Mouse (Mus musculus): Measurements from ENCODE around the gene Oip5. TPM values are rescaled to one million over a fixed set of nuclear protein-coding genes. Genes with fewer than 3 reads are reported as not detected.
A peak's percentile ranks its signal among the peaks of the same experiment; 100 is the strongest.
"Not testable (repeated sequence)": the region's sequence is repeated elsewhere in the genome, so short reads cannot be mapped to it uniquely, and the experiment has no call there.

The Oip5 gene
- 34.9 and 36.7 TPM in 2 replicates for polyA plus RNA-seq (2014; fragmentation: Nextera tagmentation; extraction: Ambion mirVana)

DNA sequence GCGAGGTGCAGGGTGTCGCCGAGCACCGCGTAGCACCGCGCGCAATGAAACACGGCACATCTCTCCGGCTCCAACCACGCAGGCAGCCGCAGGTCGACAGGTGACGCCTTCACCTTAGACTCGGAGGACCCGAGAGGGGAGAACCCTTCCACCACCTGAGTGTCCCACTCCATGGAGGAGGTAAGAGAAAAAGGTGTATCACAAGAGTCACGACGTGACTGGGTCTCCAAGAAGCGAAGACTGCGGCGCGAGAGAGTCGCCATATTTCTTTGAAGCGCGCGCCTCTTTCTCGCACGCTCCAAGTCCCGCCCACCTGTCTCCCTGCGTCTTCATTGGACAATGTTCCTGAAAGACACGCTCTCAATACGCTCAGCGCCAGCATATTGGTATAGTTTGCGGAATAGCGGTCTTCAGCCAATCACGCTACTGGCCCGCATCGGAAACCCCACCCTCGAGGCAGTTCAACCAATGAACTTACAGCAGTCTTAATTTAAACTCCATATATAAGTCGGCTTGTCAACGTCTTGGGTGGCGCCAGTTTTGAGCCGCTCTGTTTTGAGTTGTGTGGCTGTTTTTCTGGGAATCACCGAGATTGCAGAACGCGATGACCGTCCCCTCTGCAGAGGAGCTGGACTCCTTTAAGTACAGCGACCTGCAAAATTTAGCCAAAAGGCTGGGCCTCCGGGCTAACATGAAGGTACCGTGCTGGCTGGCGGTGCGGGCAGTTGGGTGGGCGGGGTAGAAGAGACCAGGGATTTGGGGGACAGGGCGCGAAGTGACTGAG, at the start of gene Oip5, which contains the start of gene Nusap1:
Oip5 (minus strand) TSS at position 271 of the 784 bp plus-strand sequence.
Nusap1 (plus strand) TSS at position 100 of the 784 bp plus-strand sequence.
- Histone ChIP-seq H3K27ac (ENCODE audit: low read depth, low read length) (peak within 1 kb of the TSS; percentile 57), H3K4me2 (ENCODE audit: low read depth, low read length, severe bottlenecking) (peak within 1 kb of the TSS; percentile 68), H3K9ac (ENCODE audit: low read length) (peak within 1 kb of the TSS; percentile 79), H3K9me3 (ENCODE audit: control insufficient read depth, low read length) (no peaks in the 10 kb centered on the region), H3K4me1 (replicated peaks; ENCODE audit: control insufficient read depth, insufficient read depth, low read length) (peaks cover 7% of the 10 kb centered on the region; the same call in 1 of the 2 replicates), H3K27me3 (ENCODE audit: control insufficient read depth, insufficient read depth, low read length) (no peaks in the 10 kb centered on the region), H3K36me3 (ENCODE audit: control insufficient read depth, insufficient read depth, low read length) (no peaks in the 10 kb centered on the region), H3K4me3 (ENCODE audit: low read depth, low read length) (peak within 1 kb of the TSS; percentile 85)
- peak; percentile 94 for DNase-seq (ENCODE audit: low spot score)
- ATAC-seq (replicated peaks; ENCODE audit: low FRiP score): peak; percentile 99
- under 1% methylated on average over 55 of the region's 55 CpGs for WGBS

- H3K4me2 ChIP-seq (ENCODE audit: low read depth, low read length, severe bottlenecking); H3K9me3 ChIP-seq (ENCODE audit: control insufficient read depth, low read length); H3K27ac ChIP-seq (ENCODE audit: low read depth, low read length); H3K27me3 ChIP-seq (ENCODE audit: control insufficient read depth, insufficient read depth, low read length); H3K4me1 ChIP-seq (replicated peaks; ENCODE audit: control insufficient read depth, insufficient read depth, low read length); ATAC-seq (replicated peaks; ENCODE audit: low FRiP score); H3K4me3 ChIP-seq (ENCODE audit: low read depth, low read length); DNase-seq (ENCODE audit: low spot score); H3K36me3 ChIP-seq (ENCODE audit: control insufficient read depth, insufficient read depth, low read length); H3K9ac ChIP-seq (ENCODE audit: low read length): not testable (repeated sequence)
- WGBS: 74% methylated on average over 20 of the region's 23 CpGs
These were observed 47.5 kb upstream of the Oip5 start for GRCm38 (mm10) chr2:119665744-119666143.

DNA sequence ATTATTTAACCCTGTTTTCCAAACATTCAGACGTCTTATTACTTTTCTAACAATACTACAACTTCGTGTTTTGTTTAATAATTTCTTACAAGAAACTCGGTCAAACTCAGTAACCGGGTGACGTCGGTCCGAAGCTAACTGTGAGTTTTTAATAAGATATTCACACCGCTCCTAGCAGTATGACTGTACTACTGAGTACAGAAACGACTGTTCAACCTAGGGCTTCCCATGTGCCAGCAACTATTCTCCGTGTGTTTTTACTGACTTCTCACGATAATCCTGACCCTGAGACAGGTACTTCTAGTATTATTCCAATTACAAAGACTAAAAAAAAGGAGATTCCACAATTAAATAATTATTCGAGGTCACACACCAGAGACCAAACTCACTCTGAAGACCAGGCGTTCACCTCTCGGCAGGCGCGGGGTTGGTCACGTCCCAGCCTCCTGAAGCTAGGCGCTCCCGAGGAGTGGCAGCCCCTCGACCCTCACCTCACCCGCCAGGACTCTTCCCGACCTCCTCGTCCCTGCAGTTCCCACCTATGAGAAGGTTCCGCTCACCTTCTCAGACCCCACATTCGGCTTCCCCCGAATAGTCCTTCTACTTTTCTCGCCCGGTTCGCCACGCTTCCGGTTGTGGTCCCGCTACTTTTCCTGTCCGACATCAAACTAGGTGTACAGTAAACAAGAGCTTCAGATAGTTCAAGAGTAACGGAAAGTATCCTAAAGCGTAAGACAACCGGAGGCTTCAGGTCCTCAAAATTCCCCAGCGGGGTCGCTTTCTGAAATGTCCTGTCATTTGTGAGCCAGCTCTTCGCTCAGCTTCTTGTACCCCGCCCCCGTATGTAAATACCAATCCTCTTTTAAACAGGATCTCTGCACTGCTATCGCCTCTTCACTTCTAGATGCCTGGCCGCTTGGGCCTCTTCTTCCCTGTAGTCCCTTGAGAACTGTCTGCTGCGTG, 44.2 kb upstream of the Oip5 start, which contains the start of gene Ndufaf1:
Ndufaf1 (minus strand) TSS at position 608 of the 963 bp plus-strand sequence.
- ATAC-seq (replicated peaks; ENCODE audit: low FRiP score) (peak; percentile 61), DNase-seq (ENCODE audit: low spot score) (peak; percentile 80)
- Histone ChIP-seq H3K9ac (ENCODE audit: low read length) (peak within 1 kb of the TSS; percentile 68), H3K4me3 (ENCODE audit: low read depth, low read length) (peak within 1 kb of the TSS; percentile 57), H3K4me2 (ENCODE audit: low read depth, low read length, severe bottlenecking) (peak within 1 kb of the TSS; percentile 61), H3K9me3 (ENCODE audit: control insufficient read depth, low read length) (no peaks in the 10 kb centered on the region), H3K4me1 (replicated peaks; ENCODE audit: control insufficient read depth, insufficient read depth, low read length) (no peaks in the 10 kb centered on the region; the same call in 1 of the 2 replicates), H3K27me3 (ENCODE audit: control insufficient read depth, insufficient read depth, low read length) (no peaks in the 10 kb centered on the region), H3K27ac (ENCODE audit: low read depth, low read length) (no peak within 1 kb of the TSS), H3K36me3 (ENCODE audit: control insufficient read depth, insufficient read depth, low read length) (no peaks in the 10 kb centered on the region)
- 2% methylated on average over 44 of the region's 44 CpGs for WGBS

GRCm38 (mm10) chr2:119644254-119644653, 26.0 kb upstream of the Oip5 start:
- DNase-seq (ENCODE audit: low spot score): no peak
- Histone ChIP-seq H3K27ac (ENCODE audit: low read depth, low read length) (no peak overlapping the region), H3K4me2 (ENCODE audit: low read depth, low read length, severe bottlenecking) (no peak overlapping the region), H3K4me1 (replicated peaks; ENCODE audit: control insufficient read depth, insufficient read depth, low read length) (no peaks in the 10 kb centered on the region), H3K9me3 (ENCODE audit: control insufficient read depth, low read length) (no peaks in the 10 kb centered on the region), H3K36me3 (ENCODE audit: control insufficient read depth, insufficient read depth, low read length) (peaks cover 23% of the 10 kb centered on the region), H3K9ac (ENCODE audit: low read length) (no peak overlapping the region), H3K27me3 (ENCODE audit: control insufficient read depth, insufficient read depth, low read length) (no peaks in the 10 kb centered on the region), H3K4me3 (ENCODE audit: low read depth, low read length) (no peak overlapping the region)
- WGBS: 91% methylated on average over 5 of the region's 5 CpGs
- ATAC-seq (replicated peaks; ENCODE audit: low FRiP score): no peak

GRCm38 (mm10) chr2:119641214-119641912, 23.1 kb upstream of the Oip5 start:
- WGBS: 98% methylated on average over 5 of the region's 5 CpGs
- H3K4me2 ChIP-seq (ENCODE audit: low read depth, low read length, severe bottlenecking): no peak overlapping the region
- peaks cover 24% of the 10 kb centered on the region for H3K36me3 ChIP-seq (ENCODE audit: control insufficient read depth, insufficient read depth, low read length)
- no peak for DNase-seq (ENCODE audit: low spot score)
- H3K27me3 ChIP-seq (ENCODE audit: control insufficient read depth, insufficient read depth, low read length): no peaks in the 10 kb centered on the region
- H3K27ac ChIP-seq (ENCODE audit: low read depth, low read length): no peak overlapping the region
- no peak overlapping the region for H3K4me3 ChIP-seq (ENCODE audit: low read depth, low read length)
- H3K9ac ChIP-seq (ENCODE audit: low read length): no peak overlapping the region
- H3K4me1 ChIP-seq (replicated peaks; ENCODE audit: control insufficient read depth, insufficient read depth, low read length): no peaks in the 10 kb centered on the region
- ATAC-seq (replicated peaks; ENCODE audit: low FRiP score): no peak
- H3K9me3 ChIP-seq (ENCODE audit: control insufficient read depth, low read length): no peaks in the 10 kb centered on the region

GRCm38 (mm10) chr2:119636781-119637180, 18.5 kb upstream of the Oip5 start:
- no peaks in the 10 kb centered on the region for H3K27me3 ChIP-seq (ENCODE audit: control insufficient read depth, insufficient read depth, low read length)
- no peak overlapping the region for H3K4me3 ChIP-seq (ENCODE audit: low read depth, low read length)
- H3K4me1 ChIP-seq (replicated peaks; ENCODE audit: control insufficient read depth, insufficient read depth, low read length): no peaks in the 10 kb centered on the region
- no peak overlapping the region for H3K4me2 ChIP-seq (ENCODE audit: low read depth, low read length, severe bottlenecking)
- H3K9ac ChIP-seq (ENCODE audit: low read length): no peak overlapping the region
- H3K27ac ChIP-seq (ENCODE audit: low read depth, low read length): no peak overlapping the region
- H3K9me3 ChIP-seq (ENCODE audit: control insufficient read depth, low read length): no peaks in the 10 kb centered on the region
- DNase-seq (ENCODE audit: low spot score) (no peak), ATAC-seq (replicated peaks; ENCODE audit: low FRiP score) (no peak)
- H3K36me3 ChIP-seq (ENCODE audit: control insufficient read depth, insufficient read depth, low read length): peaks cover 17% of the 10 kb centered on the region
- 93% methylated on average over 1 of the region's 1 CpGs for WGBS

- no peak overlapping the region for H3K9ac ChIP-seq (ENCODE audit: low read length)
- H3K27me3 ChIP-seq (ENCODE audit: control insufficient read depth, insufficient read depth, low read length): no peaks in the 10 kb centered on the region
- WGBS: 99% methylated on average over 2 of the region's 2 CpGs
- ATAC-seq (replicated peaks; ENCODE audit: low FRiP score) (no peak), DNase-seq (ENCODE audit: low spot score) (no peak)
- H3K9me3 ChIP-seq (ENCODE audit: control insufficient read depth, low read length): no peaks in the 10 kb centered on the region
- no peak overlapping the region for H3K4me3 ChIP-seq (ENCODE audit: low read depth, low read length)
- H3K36me3 ChIP-seq (ENCODE audit: control insufficient read depth, insufficient read depth, low read length): no peaks in the 10 kb centered on the region; the same call in 1 of the 2 replicates
- H3K4me2 ChIP-seq (ENCODE audit: low read depth, low read length, severe bottlenecking): peak overlapping the region; percentile 21; the same call in 1 of the 2 replicates
- peaks cover 7% of the 10 kb centered on the region; the same call in 1 of the 2 replicates for H3K4me1 ChIP-seq (replicated peaks; ENCODE audit: control insufficient read depth, insufficient read depth, low read length)
- no peak overlapping the region for H3K27ac ChIP-seq (ENCODE audit: low read depth, low read length)
These were observed 3.0 kb upstream of the Oip5 start for GRCm38 (mm10) chr2:119621302-119621701.

GRCm38 (mm10) chr2:119619002-119619401, 733 bp upstream of the Oip5 start:
- not testable (repeated sequence) for H3K4me1 ChIP-seq (replicated peaks; ENCODE audit: control insufficient read depth, insufficient read depth, low read length); DNase-seq (ENCODE audit: low spot score); ATAC-seq (replicated peaks; ENCODE audit: low FRiP score); H3K9me3 ChIP-seq (ENCODE audit: control insufficient read depth, low read length); H3K27me3 ChIP-seq (ENCODE audit: control insufficient read depth, insufficient read depth, low read length); H3K36me3 ChIP-seq (ENCODE audit: control insufficient read depth, insufficient read depth, low read length)
- Histone ChIP-seq H3K4me3 (ENCODE audit: low read depth, low read length) (peak overlapping the region; percentile 85), H3K27ac (ENCODE audit: low read depth, low read length) (peak overlapping the region; percentile 57; the same call in 1 of the 2 replicates), H3K9ac (ENCODE audit: low read length) (peak overlapping the region; percentile 67), H3K4me2 (ENCODE audit: low read depth, low read length, severe bottlenecking) (peak overlapping the region; percentile 68)
- 11% methylated on average over 6 of the region's 6 CpGs for WGBS

All from forebrain, embryonic 11.5 days (tissue).